Mouse (Mus musculus): ENCODE results near the gene Eya2.

DNA sequence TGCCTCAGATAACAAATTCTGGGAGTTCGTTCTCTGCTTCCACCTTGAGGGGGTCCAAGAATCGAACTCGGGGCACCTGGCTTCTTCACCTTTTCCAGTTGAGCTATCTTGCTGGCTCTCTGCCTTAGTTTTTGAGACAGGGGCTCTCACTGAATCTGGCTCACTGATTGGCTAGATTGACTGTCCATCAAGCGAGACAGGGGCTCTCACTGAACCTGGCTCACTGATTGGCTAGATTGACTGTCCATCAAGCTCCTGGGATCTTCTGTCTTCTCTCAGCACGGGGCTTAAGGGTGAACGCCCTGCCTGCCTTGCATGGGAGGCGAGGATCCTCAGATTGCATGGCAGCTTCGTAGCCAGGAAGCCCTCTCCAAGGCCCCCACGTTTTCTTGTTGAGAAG is 47.4 kb upstream of the Eya2 start:
- TF ChIP-seq CTCF (IDR thresholded peaks at IDR 0.05; ENCODE audit: extremely low read depth, insufficient read depth, low read length) (no peak), POLR2A (IDR thresholded peaks at IDR 0.05; ENCODE audit: extremely low read depth, insufficient read depth, low read length) (no peak)

All from cortical plate, adult 2 months (tissue).